Comparison of ENCODE assay signal across 16 mouse cellular contexts in the genomic region with DNA sequence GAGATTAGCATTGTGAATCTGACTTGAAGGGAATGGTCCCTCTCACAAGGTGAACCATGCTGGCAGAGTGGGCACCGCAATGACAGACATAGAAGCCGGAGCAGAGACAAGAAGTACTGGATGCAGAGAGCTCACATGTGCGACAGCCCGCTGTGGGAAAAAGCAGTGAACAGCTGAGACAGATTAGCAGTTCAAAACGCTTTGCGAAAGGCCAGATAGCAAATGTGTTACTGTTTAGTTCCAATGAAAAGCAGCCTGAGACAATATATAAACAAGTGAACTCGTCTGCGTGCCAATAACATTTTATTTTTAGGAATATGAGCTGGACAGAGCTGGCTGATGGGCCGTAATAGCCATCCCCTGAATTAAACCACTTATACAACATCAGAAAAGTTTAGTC. TPM values are rescaled to one million over a fixed set of nuclear protein-coding genes. Genes with fewer than 3 reads are reported as not detected.
DNase-seq lines count a peak whose midpoint lies in the region; ATAC-seq and TF ChIP-seq lines count a peak whose summit lies in the region.
"Had no signal": no experiment of that assay in that cellular context is flagged by ENCODE, and none has a peak within 500 bp of the region (broad histone marks: within the 10 kb centered on the region; RNA-seq: fewer than 3 reads in every experiment).

No protein-coding gene starts in this region.

- H3K36me3 ChIP-seq in embryonic facial prominence, embryonic 10.5 days (replicated peaks), result no peaks in the 10 kb centered on the region
- no peaks in the 10 kb centered on the region for H3K36me3 ChIP-seq in limb, embryonic 13.5 days
- H3K36me3 ChIP-seq: embryonic facial prominence, embryonic 12.5 days; forebrain, embryonic 10.5 days; hindbrain, embryonic 10.5 days had no signal

- peaks cover 22% of the 10 kb centered on the region for H3K4me1 ChIP-seq in embryonic facial prominence, embryonic 10.5 days
- peaks cover 7% of the 10 kb centered on the region; the same call in 1 of the 2 replicates for H3K4me1 ChIP-seq in limb, embryonic 13.5 days

- peak; percentile 58; the same call in 1 of the 2 replicates for ATAC-seq in limb, embryonic 13.5 days (ENCODE audit: low FRiP score, low read depth)

- H3K27me3 ChIP-seq in embryonic facial prominence, embryonic 10.5 days (replicated peaks; ENCODE audit: low read depth, poor library complexity, severe bottlenecking), result no peaks in the 10 kb centered on the region
- H3K27me3 ChIP-seq in limb, embryonic 13.5 days, result no peaks in the 10 kb centered on the region
- H3K27me3 ChIP-seq: embryonic facial prominence, embryonic 12.5 days had no signal

- no peak for TF ChIP-seq CTCF in layer of hippocampus, adult 2 months (conservative IDR thresholded peaks at IDR 0.05)

- H3K27ac ChIP-seq in layer of hippocampus, adult 2 months, result 0 out of 2 replicates have a peak overlapping the region, but pooled peaks have one; percentile 0
- no peak overlapping the region for H3K27ac ChIP-seq in embryonic facial prominence, embryonic 10.5 days (replicated peaks)
- H3K27ac ChIP-seq in limb, embryonic 13.5 days, result no peak overlapping the region
- H3K27ac ChIP-seq: embryonic facial prominence, embryonic 12.5 days; forebrain, embryonic 10.5 days; hindbrain, embryonic 10.5 days; liver, embryonic 14.5 days had no signal

- DNase-seq in layer of hippocampus, adult 2 months (ENCODE audit: low spot score in 2 of 2), result no peak
- no peak for DNase-seq in layer of hippocampus, postnatal 25 days (ENCODE audit: extremely low spot score in 1 of 2, low spot score in 1 of 2)
- DNase-seq in embryo, embryonic 10.5 days (ENCODE audit: low spot score), result peak; percentile 61
- DNase-seq in embryonic facial prominence, embryonic 10.5 days (ENCODE audit: low spot score), result peak; percentile 53
- DNase-seq in Muller cell, postnatal 12 days (ENCODE audit: inconsistent ontology term), result no peak
- DNase-seq in T-cell, adult 2 months (ENCODE audit: low spot score), result no peak
- DNase-seq: adrenal gland, adult 2 months; cerebellum, adult 9-11 months; kidney, adult 2 months; layer of hippocampus, postnatal 36 days; midbrain, embryonic 14.5 days had no signal

- no peak overlapping the region for H3K9ac ChIP-seq in limb, embryonic 13.5 days
- H3K9ac ChIP-seq: embryonic facial prominence, embryonic 12.5 days; liver, embryonic 14.5 days had no signal

- WGBS in embryonic facial prominence, embryonic 10.5 days, result 48% methylated on average over 9 of the region's 9 CpGs
- 24% methylated on average over 9 of the region's 9 CpGs for WGBS in limb, embryonic 13.5 days

- no peak overlapping the region for H3K4me2 ChIP-seq in limb, embryonic 13.5 days (replicated peaks)
- H3K4me2 ChIP-seq: embryonic facial prominence, embryonic 12.5 days had no signal

- no peaks in the 10 kb centered on the region for H3K9me3 ChIP-seq in embryonic facial prominence, embryonic 10.5 days
- no peaks in the 10 kb centered on the region for H3K9me3 ChIP-seq in limb, embryonic 13.5 days
- H3K9me3 ChIP-seq: embryonic facial prominence, embryonic 12.5 days; forebrain, embryonic 10.5 days; hindbrain, embryonic 10.5 days had no signal

- H3K4me3 ChIP-seq in layer of hippocampus, adult 2 months, result no peak overlapping the region
- H3K4me3 ChIP-seq in embryonic facial prominence, embryonic 10.5 days, result no peak overlapping the region
- no peak overlapping the region for H3K4me3 ChIP-seq in limb, embryonic 13.5 days
- H3K4me3 ChIP-seq: embryonic facial prominence, embryonic 12.5 days; forebrain, embryonic 10.5 days; hindbrain, embryonic 10.5 days had no signal

RNA-seq across cellular contexts. Expression of gene Eid1, which starts 8.9 kb away (rescaled TPM):
- total RNA-seq in layer of hippocampus, adult 2 months (2021), result 100 to 1,000 TPM; 246 to 261 TPM
- 100 to 1,000 TPM; 268 to 295 TPM for total RNA-seq in layer of hippocampus, postnatal 25 days (2021)
- polyA plus RNA-seq in embryonic facial prominence, embryonic 10.5 days (2016; fragmentation: Nextera tagmentation; extraction: Ambion mirVana), result 127 and 136 TPM in 2 replicates
- polyA plus RNA-seq in limb, embryonic 13.5 days (2015; fragmentation: Nextera tagmentation; extraction: Ambion mirVana), result 243 and 263 TPM in 2 replicates

RNA-seq across cellular contexts. Expression of gene Shc4, which starts 42.1 kb away (rescaled TPM):
- 1 to 10 TPM; 4.1 to 4.2 TPM for total RNA-seq in layer of hippocampus, adult 2 months (2021)
- 1 to 10 TPM; 4.3 to 4.5 TPM for total RNA-seq in layer of hippocampus, postnatal 25 days (2021)
- 1.2 and 2.0 TPM in 2 replicates for polyA plus RNA-seq in embryonic facial prominence, embryonic 10.5 days (2016; fragmentation: Nextera tagmentation; extraction: Ambion mirVana)
- polyA plus RNA-seq in limb, embryonic 13.5 days (2015; fragmentation: Nextera tagmentation; extraction: Ambion mirVana), result 1.1 and 1.9 TPM in 2 replicates

RNA-seq across cellular contexts. Expression of gene Cep152, which starts 56.9 kb away (rescaled TPM):
- 1 to 10 TPM; 3.2 to 4.1 TPM for total RNA-seq in layer of hippocampus, adult 2 months (2021)
- total RNA-seq in layer of hippocampus, postnatal 25 days (2021), result 1 to 10 TPM; 2.7 to 3.5 TPM
- 11.5 and 12.4 TPM in 2 replicates for polyA plus RNA-seq in embryonic facial prominence, embryonic 10.5 days (2016; fragmentation: Nextera tagmentation; extraction: Ambion mirVana)
- polyA plus RNA-seq in limb, embryonic 13.5 days (2015; fragmentation: Nextera tagmentation; extraction: Ambion mirVana), result 6.4 and 6.8 TPM in 2 replicates

Comparison
In these comparisons a context has a peak if more than half of its experiments do, and no peak if none do; other contexts are left out.
1. DNase-seq: peak in embryo, embryonic 10.5 days (single experiment) and embryonic facial prominence, embryonic 10.5 days (single experiment); none in layer of hippocampus, adult 2 months (0 of 2), layer of hippocampus, postnatal 25 days (0 of 2), Muller cell, postnatal 12 days (single experiment) and T-cell, adult 2 months (single experiment).